Mouse (Mus musculus) CH12.LX (cell line): ENCODE data around the gene Srsf9. TPM values are rescaled to one million over a fixed set of nuclear protein-coding genes. Genes with fewer than 3 reads are reported as not detected.

Source experiments
- DNase-seq: peaks from one replicate; pipeline ENCODE4 v3.0.0-alpha.2; 2013; ENCODE audit errors: extremely low read depth
- H3K27ac ChIP-seq: 2 replicates; pipeline ENCODE4 v1.5.1; 2012; ENCODE audit warnings: low read depth, mild to moderate bottlenecking, control low read depth, moderate library complexity; ENCODE audit not compliant: insufficient read depth
- H3K27me3 ChIP-seq: replicated peaks from 2 replicates; pipeline ENCODE3; 2012; ENCODE audit warnings: inconsistent platforms
- H3K36me3 ChIP-seq, 2 experiments: replicated peaks in 1 of 2; 2 replicates each; pipeline versions ENCODE3 to v1.6.1; 2012; ENCODE audit warnings: inconsistent platforms in 1 of 2, low read length in 1 of 2, mild to moderate bottlenecking in 1 of 2, mixed read lengths in 1 of 2, moderate library complexity in 1 of 2; ENCODE audit not compliant: control insufficient read depth in 1 of 2, insufficient read depth in 1 of 2
- H3K4me1 ChIP-seq, 2 experiments: 2 replicates each; pipeline ENCODE4 v1.6.1; 2012; ENCODE audit warnings: inconsistent platforms in 1 of 2, moderate library complexity in 1 of 2; ENCODE audit not compliant: insufficient read depth in 2 of 2, control insufficient read depth in 1 of 2
- H3K4me2 ChIP-seq: 2 replicates; pipeline ENCODE4 v1.6.1; 2012; ENCODE audit warnings: low read depth, mild to moderate bottlenecking, control low read depth; ENCODE audit not compliant: poor library complexity, insufficient read depth, severe bottlenecking
- H3K4me3 ChIP-seq, 3 experiments: fragments of 150-350 bp in 1 of 3; sonication (generic) in 1 of 3; replicated peaks in 1 of 3; 2 replicates each; pipeline versions ENCODE3 to v1.5.1; 2011 to 2012; ENCODE audit warnings: low read depth in 2 of 3, low read length in 2 of 3, mild to moderate bottlenecking in 2 of 3, moderate library complexity in 2 of 3, control low read depth in 1 of 3, improper control_type of control experiment in 1 of 3, inconsistent platforms in 1 of 3, mixed read lengths in 1 of 3; ENCODE audit not compliant: poor library complexity in 1 of 3
- H3K79me2 ChIP-seq: replicated peaks from 2 replicates; pipeline ENCODE4 v1.6.1; 2012; ENCODE audit warnings: mild to moderate bottlenecking, moderate library complexity; ENCODE audit not compliant: control insufficient read depth, poor library complexity, insufficient read depth, severe bottlenecking; ENCODE audit errors: extremely low read depth
- H3K9ac ChIP-seq: 2 replicates; pipeline ENCODE4 v1.6.1; 2012; ENCODE audit warnings: low read depth, mild to moderate bottlenecking, control low read depth, moderate library complexity; ENCODE audit not compliant: insufficient read depth
- H3K9me3 ChIP-seq: replicated peaks from 2 replicates; pipeline ENCODE3; 2012; ENCODE audit warnings: low read length, inconsistent platforms, mixed read lengths
- BHLHE40 ChIP-seq: IDR thresholded peaks from 2 replicates; pipeline ENCODE4 v1.6.1; 2011; ENCODE audit warnings: mild to moderate bottlenecking, low read depth, low read length, improper control_type of control experiment
- CHD1 ChIP-seq: IDR thresholded peaks from 2 replicates; pipeline ENCODE4 v1.6.1; 2012; ENCODE audit warnings: low read depth, low read length, improper control_type of control experiment, inconsistent platforms
- CTCF ChIP-seq, 2 experiments: IDR thresholded peaks in 1 of 2; conservative IDR thresholded peaks in 1 of 2; 2 replicates each; pipeline ENCODE4 v1.5.1; 2011 to 2012; ENCODE audit warnings: low read depth in 2 of 2, low read length in 2 of 2, improper control_type of control experiment in 1 of 2, inconsistent platforms in 1 of 2, mild to moderate bottlenecking in 1 of 2, moderate library complexity in 1 of 2
- E2F4 ChIP-seq: IDR thresholded peaks from 2 replicates; pipeline ENCODE4 v1.6.1; 2011; ENCODE audit warnings: low read depth, low read length, improper control_type of control experiment; ENCODE audit not compliant: insufficient replicate concordance
- ELF1 ChIP-seq: IDR thresholded peaks from 2 replicates; pipeline ENCODE4 v1.6.1; 2014; ENCODE audit warnings: low read depth, mild to moderate bottlenecking, inconsistent platforms, low read length, improper control_type of control experiment
- ETS1 ChIP-seq: conservative IDR thresholded peaks from 2 replicates; pipeline ENCODE4 v1.6.1; 2012; ENCODE audit warnings: low read depth, mild to moderate bottlenecking, inconsistent platforms, low read length, improper control_type of control experiment, moderate library complexity
- GABPA ChIP-seq: IDR thresholded peaks from 2 replicates; pipeline ENCODE4 v1.6.1; 2012; ENCODE audit warnings: low read depth, low read length, improper control_type of control experiment, inconsistent platforms; ENCODE audit not compliant: insufficient replicate concordance
- HCFC1 ChIP-seq: IDR thresholded peaks from 2 replicates; pipeline ENCODE4 v1.6.1; 2012; ENCODE audit warnings: low read depth, mild to moderate bottlenecking, inconsistent platforms, low read length, improper control_type of control experiment
- IRF4 ChIP-seq: IDR thresholded peaks from 2 replicates; pipeline ENCODE4 v1.6.1; 2014; ENCODE audit warnings: low read depth, mild to moderate bottlenecking, inconsistent platforms, low read length, improper control_type of control experiment
- JUN ChIP-seq: IDR thresholded peaks from 2 replicates; pipeline ENCODE4 v1.6.1; 2011; ENCODE audit warnings: low read depth, mild to moderate bottlenecking, low read length, improper control_type of control experiment, moderate library complexity; ENCODE audit not compliant: insufficient read depth
- JUND ChIP-seq: conservative IDR thresholded peaks from 2 replicates; pipeline ENCODE4 v1.6.1; 2011; ENCODE audit warnings: low read depth, low read length, improper control_type of control experiment
- MAFK ChIP-seq: IDR thresholded peaks from 2 replicates; pipeline ENCODE4 v1.6.1; 2011; ENCODE audit warnings: low read length, improper control_type of control experiment; ENCODE audit not compliant: insufficient replicate concordance
- MAX ChIP-seq: IDR thresholded peaks from 2 replicates; pipeline ENCODE4 v1.6.1; 2011; ENCODE audit warnings: low read length, improper control_type of control experiment
- MAZ ChIP-seq: IDR thresholded peaks from 2 replicates; pipeline ENCODE4 v1.6.1; 2012; ENCODE audit warnings: low read depth, mild to moderate bottlenecking, inconsistent platforms, low read length, improper control_type of control experiment, moderate library complexity
- MXI1 ChIP-seq: IDR thresholded peaks from 2 replicates; pipeline ENCODE4 v1.6.1; 2011; ENCODE audit warnings: mild to moderate bottlenecking, low read depth, low read length, improper control_type of control experiment
- NELFE ChIP-seq: IDR thresholded peaks from 2 replicates; pipeline ENCODE4 v1.6.1; 2011; ENCODE audit warnings: low read depth, low read length, improper control_type of control experiment
- PAX5 ChIP-seq: IDR thresholded peaks from 2 replicates; pipeline ENCODE4 v1.6.1; 2012; ENCODE audit warnings: low read length, inconsistent platforms, mixed read lengths
- POLR2A ChIP-seq: IDR thresholded peaks from 2 replicates; pipeline ENCODE4 v1.6.1; 2011; ENCODE audit warnings: low read depth, mild to moderate bottlenecking, improper control_type of control experiment, low read length
- RAD21 ChIP-seq: IDR thresholded peaks from 2 replicates; pipeline ENCODE4 v1.6.1; 2011; ENCODE audit warnings: low read depth, mild to moderate bottlenecking, low read length, improper control_type of control experiment, moderate library complexity
- SIN3A ChIP-seq: IDR thresholded peaks from 2 replicates; pipeline ENCODE4 v1.6.1; 2012; ENCODE audit warnings: low read length, improper control_type of control experiment, inconsistent platforms
- SMC3 ChIP-seq: IDR thresholded peaks from 2 replicates; pipeline ENCODE4 v1.6.1; 2011; ENCODE audit warnings: low read depth, low read length, improper control_type of control experiment
- TCF12 ChIP-seq: IDR thresholded peaks from 2 replicates; pipeline ENCODE4 v1.6.1; 2014; ENCODE audit warnings: low read depth, mild to moderate bottlenecking, inconsistent platforms, low read length, improper control_type of control experiment
- ZMIZ1 ChIP-seq: IDR thresholded peaks from 2 replicates; pipeline ENCODE4 v1.6.1; 2012; ENCODE audit warnings: low read depth, mild to moderate bottlenecking, inconsistent platforms, low read length, improper control_type of control experiment
- ZNF384 ChIP-seq: IDR thresholded peaks from 2 replicates; pipeline ENCODE4 v1.6.1; 2012; ENCODE audit warnings: low read depth, low read length, improper control_type of control experiment, inconsistent platforms
- dilution Hi-C: fragments of 300-500 bp; cut with MboI; formaldehyde crosslinking; loops from 2 replicates; pipeline ENCODE4 v1.14.3; 2020; ENCODE audit warnings: low sequenced_read_pairs; ENCODE audit not compliant: extremely low pct_unique_long_range_greater_than_20kb, extremely low pct_ligation_motif_present
- in situ Hi-C: fragments of 300-500 bp; cut with MboI; formaldehyde crosslinking; loops from 3 replicates; pipeline ENCODE4 v1.14.3; 2019; ENCODE audit warnings: low sequenced_read_pairs, low pct_ligation_motif_present, low pct_unique_long_range_greater_than_20kb, mixed read lengths
- polyA plus RNA-seq: library from polyadenylated mRNA; unstranded; fragments of >175 nt; gene quantifications from 2 replicates; pipeline ENCODE4 v1.2.1, GENCODE M21; 2012; ENCODE audit warnings: low read depth; ENCODE audit not compliant: insufficient read length
- total RNA-seq, 2 experiments: library from RNA; depleted of rRNA; stranded (reverse); fragments of 300-350 nt in 1 of 2; fragments of >200 nt in 1 of 2; gene quantifications; 2 replicates each; pipeline ENCODE4 v1.2.3; 2012 to 2014

The Srsf9 gene
- total and polyA plus RNA-seq, 3 experiments = 73.4 to 130 (median 117) TPM

- Histone ChIP-seq H3K27me3 (no peaks in the 10 kb centered on the region), H3K9ac (no peak overlapping the region), H3K4me3 (no peak overlapping the region), H3K36me3 (peaks cover 2 to 53% of the 10 kb centered on the region in 2 experiments), H3K9me3 (peaks cover 2% of the 10 kb centered on the region), H3K79me2 (no peaks in the 10 kb centered on the region), H3K27ac (no peak overlapping the region), H3K4me2 (no peak overlapping the region), H3K4me1 (peaks cover 5 to 6% of the 10 kb centered on the region in 2 experiments; a peak in 2 of 4 replicates)
- dilution Hi-C loops = no loop called here
- in situ Hi-C loops = no loop called here
- DNase-seq = no peak
- TF ChIP-seq POLR2A (no peak), SMC3 (no peak), E2F4 (no peak), ZNF384 (no peak), ZMIZ1 (no peak), ETS1 (no peak), IRF4 (no peak), MXI1 (no peak), MAFK (no peak), MAZ (no peak), MAX (no peak), ELF1 (no peak), CHD1 (no peak), TCF12 (no peak), JUN (no peak), NELFE (no peak), JUND (no peak), BHLHE40 (no peak), HCFC1 (no peak), SIN3A (no peak)
These were observed 47.3 kb downstream of the Srsf9 start for GRCm38 (mm10) chr5:115374204-115374820.

GRCm38 (mm10) chr5:115375436-115375835 is 48.5 kb downstream of the Srsf9 start:
- no peak for DNase-seq
- Histone ChIP-seq H3K9ac (no peak overlapping the region), H3K4me3 (no peak overlapping the region), H3K27me3 (no peaks in the 10 kb centered on the region), H3K27ac (no peak overlapping the region), H3K4me2 (no peak overlapping the region), H3K4me1 (peaks cover 5 to 6% of the 10 kb centered on the region in 2 experiments; a peak in 2 of 4 replicates), H3K9me3 (peaks cover 2% of the 10 kb centered on the region), H3K36me3 (peaks cover 0 to 46% of the 10 kb centered on the region in 2 experiments), H3K79me2 (no peaks in the 10 kb centered on the region)
- TF ChIP-seq CTCF (conservative IDR thresholded peaks at IDR 0.05 in 1 of 2, IDR thresholded peaks at IDR 0.05 in 1 of 2; ENCODE audit: low read depth in 2 of 2, low read length in 2 of 2) (peak in 1 of 2 experiments; percentile 21; a peak in 1 of 4 replicates), SMC3 (0 out of 2 replicates have a peak, but pooled peaks have one; percentile 13), RAD21 (no peak), PAX5 (no peak), GABPA (no peak)
- in situ Hi-C loops (no loop called here), dilution Hi-C loops (no loop called here)
